Mouse (Mus musculus) left cerebral cortex, adult 2 months (tissue): ENCODE measurements around the gene Lias. TPM values are rescaled to one million over a fixed set of nuclear protein-coding genes. Genes with fewer than 3 reads are reported as not detected.

Experiments used
- DNase-seq, 2 experiments: peaks; one replicate each; pipeline ENCODE4 v3.0.0; 2021 to 2022; ENCODE audit warnings: low spot score in 2 of 2, mixed read lengths in 1 of 2; ENCODE audit errors: extremely low spot score in 1 of 2
- H3K27ac ChIP-seq: fragments of 200-600 bp; 2 replicates; pipeline ENCODE4 v1.8.1; 2022
- H3K4me3 ChIP-seq: fragments of 200-600 bp; 2 replicates; pipeline ENCODE4 v1.8.1; 2022
- CTCF ChIP-seq: fragments of 200-600 bp; IDR thresholded peaks from 2 replicates; pipeline ENCODE4 v1.8.1; 2022; ENCODE audit warnings: antibody characterized with exemption, mild to moderate bottlenecking, moderate library complexity
- intact Hi-C: fragments of 180-260 bp; cut with DNase I; formaldehyde crosslinking; loops from one replicate; pipeline ENCODE4 v1.15.1; 2025
- long read RNA-seq, 2 experiments: library from polyadenylated mRNA; stranded (forward); transcript quantifications; one replicate each; pipeline ENCODE4 v2.0.0; 2021; ENCODE audit warnings: borderline mapping rate in 2 of 2
- total RNA-seq, 2 experiments: library from RNA; stranded (reverse); gene quantifications; 2 replicates each; pipeline ENCODE4 v1.2.3; 2021

Gene Lias
- total RNA-seq, result 10 to 100 TPM; 29.0 to 36.9 TPM
- long read RNA-seq, experiment 1, transcript Lias-202 (11 exons, 1,668 nt), result major isoform, 24 of 34 reads
- long read RNA-seq, experiment 1, partial matches to known transcripts, result 4 of 34 reads
- long read RNA-seq, experiment 1, other reads (novel, unspliced or antisense), result 3 of 34 reads
- long read RNA-seq, experiment 2, transcript Lias-202 (11 exons, 1,668 nt), result major isoform, 6 of 14 reads
- long read RNA-seq, experiment 2, partial matches to known transcripts, result 5 of 14 reads
- long read RNA-seq, experiment 2, other reads (novel, unspliced or antisense), result 3 of 14 reads

DNA sequence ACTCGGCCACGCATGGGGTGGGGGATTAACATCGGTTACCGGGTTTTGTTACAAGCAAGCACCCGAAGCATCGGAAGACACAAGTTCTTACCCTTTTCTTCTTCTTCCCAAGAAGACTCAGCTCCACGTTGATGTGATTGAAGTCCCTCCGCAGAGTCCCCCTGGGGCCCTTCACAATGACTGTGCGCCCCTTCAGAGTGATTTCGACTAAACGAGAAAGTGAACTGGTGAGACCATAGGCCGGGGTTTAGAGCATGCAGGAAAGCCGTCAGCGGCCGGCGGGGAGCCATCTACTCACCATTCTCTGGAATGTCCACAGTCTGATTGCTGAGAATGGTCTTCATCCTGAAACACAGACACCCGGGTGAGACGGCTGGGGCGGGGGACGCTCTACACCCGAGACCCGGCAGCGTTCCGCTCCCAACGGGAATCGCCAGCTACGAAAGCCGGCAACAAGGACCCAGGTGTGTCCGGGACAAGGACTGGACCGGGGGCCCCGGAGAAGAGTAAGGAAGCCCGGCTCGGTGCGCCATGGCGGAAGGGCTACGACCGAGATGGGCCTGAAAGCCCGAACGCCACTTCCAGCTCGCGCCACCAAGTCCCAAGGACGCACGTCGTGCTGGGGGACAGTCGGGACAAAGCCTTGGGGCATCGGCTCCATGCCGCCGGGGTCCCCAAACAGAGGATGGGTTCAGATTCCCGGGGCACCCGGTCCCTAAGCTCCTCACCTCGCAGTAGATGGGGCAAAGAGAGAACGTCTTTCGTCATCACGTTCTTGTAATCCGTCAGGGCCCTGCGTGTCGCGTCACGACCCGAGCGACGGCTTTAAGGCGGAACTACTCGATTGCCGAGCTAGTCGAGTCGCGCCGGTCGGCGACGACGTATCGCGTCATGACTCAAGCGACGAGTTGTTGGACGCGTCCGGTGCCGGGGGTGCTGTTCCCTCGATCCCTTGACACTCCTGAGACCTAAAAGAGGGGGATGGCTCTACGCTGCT, at the start of gene Lias, which contains the start of gene Rpl9:
Gene Lias (plus strand): TSS at position 850 of the 997 bp plus-strand sequence.
Gene Rpl9 (minus strand): TSS at position 797 of the 997 bp plus-strand sequence.
- intact Hi-C loops, result loop anchor here (1.0 kb wide), 1 partner anchor 56 kb away; the partner anchor contains the start of gene Rfc1
- TF ChIP-seq CTCF, result no peak
- Histone ChIP-seq H3K27ac (peak within 1 kb of the TSS; percentile 98), H3K4me3 (peak within 1 kb of the TSS; percentile 76)
- peak; percentile 99 for DNase-seq

DNA sequence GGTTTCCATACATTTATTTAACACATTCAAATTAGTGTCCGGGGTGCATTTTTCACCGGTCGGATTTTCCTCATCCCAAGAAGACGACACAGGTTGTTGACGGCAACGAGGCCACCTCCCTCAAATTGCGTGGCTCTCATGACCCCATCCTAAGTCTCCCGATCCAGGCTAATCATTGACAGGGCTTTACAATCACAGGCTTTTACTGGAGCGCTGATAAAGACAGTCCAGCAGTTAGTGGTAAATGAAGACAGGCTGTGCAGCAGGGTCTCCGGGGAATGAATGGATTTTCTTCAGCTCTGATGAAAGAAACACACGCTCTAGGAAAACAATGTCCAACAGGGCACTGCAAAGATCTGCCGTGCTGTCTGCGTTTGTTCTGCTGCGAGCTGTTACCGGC, 43.1 kb upstream of the Lias start, which contains the start of gene Klb:
Gene Klb (plus strand): TSS at position 147 of the 400 bp plus-strand sequence.
- intact Hi-C loops, result no loop called here
- H3K4me3 ChIP-seq, result no peak within 1 kb of the TSS
- no peak for TF ChIP-seq CTCF
- no peak within 1 kb of the TSS for H3K27ac ChIP-seq
- no peak for DNase-seq

GRCm38 (mm10) chr5:65350508-65350907, 40.8 kb upstream of the Lias start:
- DNase-seq, result no peak
- TF ChIP-seq CTCF, result no peak
- intact Hi-C loops, result no loop called here
- H3K4me3 ChIP-seq, result no peak overlapping the region
- no peak overlapping the region for H3K27ac ChIP-seq

DNA sequence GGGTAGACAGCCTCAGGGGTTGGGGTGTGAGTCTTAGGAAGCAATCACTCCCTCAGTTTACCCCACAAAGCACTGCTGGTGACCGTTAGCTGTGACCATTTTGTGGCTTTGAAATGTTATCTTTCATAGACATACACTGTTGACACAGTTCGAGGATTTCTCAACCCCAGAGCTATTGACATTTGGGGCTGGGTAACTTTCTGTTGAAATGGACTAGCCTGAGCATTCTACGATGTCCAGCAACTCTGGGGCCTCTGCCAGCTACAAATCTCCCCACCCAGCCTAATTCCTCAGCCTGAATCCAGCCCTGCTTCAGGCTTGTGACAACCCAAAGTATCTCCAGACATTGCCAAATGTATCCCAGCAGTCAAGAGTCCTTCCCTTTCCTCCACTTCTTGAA, 37.2 kb upstream of the Lias start:
- intact Hi-C loops, result no loop called here
- no peak for DNase-seq
- H3K27ac ChIP-seq, result no peak overlapping the region
- TF ChIP-seq CTCF, result no peak
- H3K4me3 ChIP-seq, result no peak overlapping the region

GRCm38 (mm10) chr5:65354985-65355384, 36.3 kb upstream of the Lias start:
- DNase-seq, result no peak
- H3K4me3 ChIP-seq, result no peak overlapping the region
- no peak overlapping the region for H3K27ac ChIP-seq
- intact Hi-C loops, result no loop called here
- TF ChIP-seq CTCF, result peak; percentile 1; the same call in 1 of the 2 replicates

DNA sequence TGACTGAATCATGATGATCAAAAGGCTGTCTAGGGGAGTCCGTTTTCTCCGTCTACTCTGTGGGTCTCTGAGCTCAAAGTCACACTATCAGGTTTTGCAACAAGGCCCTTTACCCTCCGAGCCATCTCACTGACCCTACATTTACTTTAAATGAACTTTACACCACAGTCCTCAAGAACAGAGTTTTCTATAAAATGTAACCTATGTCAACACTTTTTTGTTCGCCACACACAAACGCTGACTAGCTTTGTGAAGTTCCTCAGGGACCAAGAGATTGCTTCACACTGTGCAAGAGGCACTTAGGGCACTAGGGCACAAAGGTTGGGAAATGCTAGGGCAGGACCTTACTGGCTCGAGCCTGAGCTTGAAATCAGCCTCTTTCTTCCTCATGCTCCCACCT, 34.4 kb upstream of the Lias start:
- DNase-seq, result no peak
- Histone ChIP-seq H3K27ac (no peak overlapping the region), H3K4me3 (no peak overlapping the region)
- TF ChIP-seq CTCF, result no peak
- intact Hi-C loops, result no loop called here

- no peak for TF ChIP-seq CTCF
- intact Hi-C loops, result no loop called here
- no peak overlapping the region for H3K4me3 ChIP-seq
- H3K27ac ChIP-seq, result no peak overlapping the region
- DNase-seq, result no peak
These were observed 33.5 kb upstream of the Lias start for GRCm38 (mm10) chr5:65357771-65358170.

- TF ChIP-seq CTCF, result no peak
- no peak overlapping the region for H3K27ac ChIP-seq
- intact Hi-C loops, result no loop called here
- no peak for DNase-seq
- H3K4me3 ChIP-seq, result no peak overlapping the region
These were observed 23.5 kb upstream of the Lias start for GRCm38 (mm10) chr5:65367837-65368236.

DNA sequence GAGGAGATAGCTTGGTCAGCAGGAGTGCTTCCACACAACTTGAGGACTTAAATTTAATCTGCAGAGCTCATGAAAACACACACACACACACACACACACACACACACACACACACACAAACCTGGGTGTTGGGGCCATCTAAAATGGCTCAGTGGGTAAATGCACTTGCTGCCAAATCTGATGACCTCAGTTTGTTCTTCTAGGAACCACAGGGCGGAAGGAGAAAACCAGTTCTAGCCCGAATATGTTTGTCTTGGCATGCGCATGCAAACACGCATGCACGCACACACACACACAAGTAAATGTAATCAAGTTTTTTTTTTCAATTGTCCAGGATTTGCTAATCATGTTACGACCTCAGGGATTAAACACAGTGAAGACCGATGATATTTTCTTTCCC, 19.7 kb upstream of the Lias start:
- H3K4me3 ChIP-seq, result no peak overlapping the region
- intact Hi-C loops, result no loop called here
- H3K27ac ChIP-seq, result no peak overlapping the region
- no peak for DNase-seq
- TF ChIP-seq CTCF, result no peak

- TF ChIP-seq CTCF, result no peak
- intact Hi-C loops, result no loop called here
- Histone ChIP-seq H3K27ac (no peak overlapping the region), H3K4me3 (no peak overlapping the region)
- DNase-seq, result no peak
These were observed 16.6 kb upstream of the Lias start for GRCm38 (mm10) chr5:65374746-65375145.

DNA sequence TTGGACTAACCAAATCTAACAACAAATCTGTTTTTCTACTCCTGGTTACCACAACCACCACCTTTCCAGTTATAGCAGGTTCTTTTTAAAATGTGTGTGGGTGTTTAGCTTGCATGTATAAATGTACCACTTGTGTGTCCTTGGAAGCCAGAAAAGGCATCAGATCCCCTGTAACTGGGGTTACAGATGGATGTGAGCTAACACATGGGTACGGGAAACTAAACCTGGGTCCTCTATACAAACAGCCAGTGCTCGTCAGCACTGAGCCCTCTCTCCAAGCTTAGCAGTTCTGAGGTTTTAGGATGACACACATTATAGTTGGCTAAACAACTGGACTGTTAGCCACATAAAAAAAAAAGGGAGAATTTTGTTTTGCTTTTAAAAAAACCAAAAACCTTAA, 5.6 kb upstream of the Lias start:
- H3K27ac ChIP-seq, result no peak overlapping the region
- no peak for TF ChIP-seq CTCF
- intact Hi-C loops, result no loop called here
- H3K4me3 ChIP-seq, result no peak overlapping the region
- DNase-seq, result no peak
